Mouse (Mus musculus) liver, embryonic 13.5 days (tissue): Measurements from ENCODE around the gene Tjp2. TPM values are rescaled to one million over a fixed set of nuclear protein-coding genes. Genes with fewer than 3 reads are reported as not detected.

Experiments
- ATAC-seq: fragments of 200-750 bp; cut with Nextera tagmentation; 2 replicates; pipeline ENCODE4 v1.8.0; 2017; ENCODE audit warnings: low read depth, mild to moderate bottlenecking, moderate number of reproducible peaks, moderate library complexity
- DNase-seq: peaks from one replicate; pipeline ENCODE4 v3.0.0; 2022
- H3K27ac ChIP-seq: fragments of 300-500 bp; sonication (generic); 2 replicates; pipeline ENCODE4 v1.5.1; 2015; ENCODE audit warnings: moderate library complexity, mild to moderate bottlenecking, inconsistent platforms
- H3K27me3 ChIP-seq: fragments of 300-500 bp; sonication (generic); 2 replicates; pipeline ENCODE4 v1.6.1; 2015; ENCODE audit warnings: mild to moderate bottlenecking, inconsistent platforms
- H3K36me3 ChIP-seq: fragments of 300-500 bp; sonication (generic); 2 replicates; pipeline ENCODE4 v1.6.1; 2015; ENCODE audit warnings: mild to moderate bottlenecking, inconsistent platforms
- H3K4me1 ChIP-seq: fragments of 300-500 bp; sonication (generic); replicated peaks from 2 replicates; pipeline ENCODE4 v1.6.1; 2015; ENCODE audit warnings: inconsistent platforms
- H3K4me2 ChIP-seq: fragments of 300-500 bp; sonication (generic); 2 replicates; pipeline ENCODE4 v1.6.1; 2015; ENCODE audit warnings: inconsistent platforms, mild to moderate bottlenecking, moderate library complexity
- H3K4me3 ChIP-seq: fragments of 300-500 bp; sonication (generic); replicated peaks from 2 replicates; pipeline ENCODE4 v1.5.1; 2015; ENCODE audit warnings: mild to moderate bottlenecking, inconsistent platforms
- H3K9ac ChIP-seq: fragments of 300-500 bp; sonication (generic); 2 replicates; pipeline ENCODE4 v1.6.1; 2015; ENCODE audit warnings: mild to moderate bottlenecking, inconsistent platforms
- H3K9me3 ChIP-seq: fragments of 300-500 bp; sonication (generic); replicated peaks from 2 replicates; pipeline ENCODE4 v1.6.1; 2016; ENCODE audit warnings: inconsistent platforms
- WGBS: fragments of 180-500 bp; shearing (Covaris S2); methylation state at CpG from one replicate; pipeline ENCODE4 v1.1.7; 2015; ENCODE audit not compliant: insufficient replicate concordance; 5-methylcytosine and 5-hydroxymethylcytosine counted together
- polyA plus RNA-seq: library from polyadenylated mRNA; unstranded; fragments of >200 nt; fragmentation: Nextera tagmentation; extraction: Ambion mirVana; gene quantifications from 2 replicates; pipeline ENCODE4 v1.2.1, GENCODE M21; 2015

The Tjp2 gene
- polyA plus RNA-seq, 1 experiment from 2014 or later, result 4.7 TPM

DNA sequence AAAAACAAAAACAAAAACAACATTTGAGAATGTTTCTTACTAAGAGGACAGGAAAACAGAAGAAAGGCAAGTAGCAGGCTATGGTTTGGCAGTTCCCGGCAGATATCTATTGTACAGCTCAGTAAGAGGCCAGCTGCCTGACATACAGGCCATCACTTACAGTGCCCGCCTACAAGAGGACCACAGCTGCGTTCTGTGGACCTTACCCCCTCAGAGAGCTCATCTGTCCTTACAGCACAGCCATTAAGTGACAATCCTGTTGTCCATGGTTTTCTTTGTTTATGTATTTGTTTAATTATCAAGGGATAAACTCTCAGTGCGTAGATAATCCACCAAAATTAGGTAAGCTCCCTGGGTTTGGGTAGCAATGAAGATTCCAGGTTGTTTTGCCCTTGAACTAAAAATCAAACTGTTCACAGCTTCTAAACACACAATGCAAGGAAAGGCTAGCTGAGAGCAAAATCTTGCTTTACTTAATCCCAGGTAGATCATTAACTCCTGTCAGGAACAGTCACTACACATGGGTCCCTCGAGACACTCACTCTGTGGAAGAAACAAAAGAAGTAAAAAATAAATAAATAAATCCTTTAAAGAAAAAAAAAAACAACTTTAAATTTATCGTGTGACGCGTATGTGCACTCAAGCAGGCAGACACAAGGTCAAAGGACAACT is 69.3 kb downstream of the Tjp2 start:
- 64% methylated on average over 8 of the region's 8 CpGs for WGBS
- no peaks in the 10 kb centered on the region for H3K27me3 ChIP-seq
- no peaks in the 10 kb centered on the region for H3K9me3 ChIP-seq
- peak overlapping the region; percentile 53; the same call in 1 of the 2 replicates for H3K27ac ChIP-seq
- H3K4me3 ChIP-seq, result no peak overlapping the region
- no peak overlapping the region for H3K4me2 ChIP-seq
- H3K36me3 ChIP-seq, result no peaks in the 10 kb centered on the region
- no peak for DNase-seq
- peaks cover 8% of the 10 kb centered on the region; the same call in 1 of the 2 replicates for H3K4me1 ChIP-seq
- ATAC-seq, result peak; percentile 60; the same call in 1 of the 2 replicates
- no peak overlapping the region for H3K9ac ChIP-seq

GRCm38 (mm10) chr19:24153266-24154023 is 71.4 kb downstream of the Tjp2 start:
- H3K4me3 ChIP-seq, result no peak overlapping the region
- no peak for ATAC-seq
- H3K27me3 ChIP-seq, result no peaks in the 10 kb centered on the region
- H3K9ac ChIP-seq, result no peak overlapping the region
- peaks cover 8% of the 10 kb centered on the region; the same call in 1 of the 2 replicates for H3K4me1 ChIP-seq
- no peaks in the 10 kb centered on the region for H3K9me3 ChIP-seq
- WGBS, result 42% methylated on average over 9 of the region's 9 CpGs
- H3K27ac ChIP-seq, result no peak overlapping the region
- no peak for DNase-seq
- H3K4me2 ChIP-seq, result no peak overlapping the region
- no peaks in the 10 kb centered on the region for H3K36me3 ChIP-seq

- Histone ChIP-seq H3K4me3 (no peak overlapping the region), H3K9ac (no peak overlapping the region), H3K36me3 (no peaks in the 10 kb centered on the region), H3K4me1 (no peaks in the 10 kb centered on the region), H3K27ac (no peak overlapping the region), H3K9me3 (no peaks in the 10 kb centered on the region), H3K27me3 (no peaks in the 10 kb centered on the region), H3K4me2 (no peak overlapping the region)
- no peak for DNase-seq
- no peak for ATAC-seq
- 76% methylated on average over 7 of the region's 7 CpGs for WGBS
Measured at GRCm38 (mm10) chr19:24144009-24144408, 80.8 kb downstream of the Tjp2 start.

DNA sequence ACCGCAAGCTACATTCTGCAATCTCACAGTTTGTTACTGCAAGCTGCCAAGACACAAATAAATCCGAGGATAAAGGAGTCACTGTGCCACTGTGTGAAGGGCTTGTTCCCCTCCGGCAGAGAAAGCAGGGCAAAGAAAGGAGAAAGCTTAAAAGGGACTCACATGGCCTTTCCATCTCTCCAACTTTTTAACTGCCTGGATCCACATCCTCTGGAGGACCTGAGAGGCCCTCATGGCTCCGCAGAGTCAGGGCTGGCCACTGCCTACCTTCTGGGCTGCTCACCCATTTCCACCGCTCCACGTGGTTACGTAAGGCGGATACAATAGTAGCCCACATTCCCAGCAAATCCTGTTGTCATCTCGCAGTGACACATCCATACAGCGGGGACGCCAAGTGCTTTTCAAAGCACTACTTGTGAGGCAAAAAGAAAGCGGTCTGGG is 82.2 kb downstream of the Tjp2 start:
- Histone ChIP-seq H3K9ac (no peak overlapping the region), H3K27me3 (no peaks in the 10 kb centered on the region), H3K27ac (no peak overlapping the region), H3K9me3 (no peaks in the 10 kb centered on the region), H3K4me3 (no peak overlapping the region), H3K4me2 (no peak overlapping the region), H3K36me3 (no peaks in the 10 kb centered on the region), H3K4me1 (no peaks in the 10 kb centered on the region)
- WGBS, result 76% methylated on average over 12 of the region's 12 CpGs
- no peak for DNase-seq
- no peak for ATAC-seq

- Histone ChIP-seq H3K27me3 (no peaks in the 10 kb centered on the region), H3K4me2 (no peak overlapping the region), H3K4me1 (peaks cover 4% of the 10 kb centered on the region; the same call in 1 of the 2 replicates), H3K9me3 (no peaks in the 10 kb centered on the region), H3K9ac (no peak overlapping the region), H3K27ac (no peak overlapping the region), H3K4me3 (no peak overlapping the region), H3K36me3 (no peaks in the 10 kb centered on the region)
- ATAC-seq (no peak), DNase-seq (no peak)
- WGBS, result 63% methylated on average over 3 of the region's 3 CpGs
Measured at GRCm38 (mm10) chr19:24140298-24140697, 84.5 kb downstream of the Tjp2 start.

- no peak overlapping the region for H3K4me3 ChIP-seq
- 74% methylated on average over 4 of the region's 4 CpGs for WGBS
- no peak overlapping the region for H3K9ac ChIP-seq
- no peaks in the 10 kb centered on the region for H3K9me3 ChIP-seq
- peaks cover 12% of the 10 kb centered on the region; the same call in 1 of the 2 replicates for H3K4me1 ChIP-seq
- no peak for ATAC-seq
- H3K4me2 ChIP-seq, result no peak overlapping the region
- DNase-seq, result no peak
- no peaks in the 10 kb centered on the region for H3K36me3 ChIP-seq
- H3K27me3 ChIP-seq, result no peaks in the 10 kb centered on the region
- H3K27ac ChIP-seq, result no peak overlapping the region
Measured at GRCm38 (mm10) chr19:24137392-24137791, 87.4 kb downstream of the Tjp2 start.

- no peak overlapping the region for H3K27ac ChIP-seq
- ATAC-seq, result no peak
- peak overlapping the region; percentile 32 for H3K4me2 ChIP-seq
- H3K4me1 ChIP-seq, result peaks cover 12% of the 10 kb centered on the region; the same call in 1 of the 2 replicates
- 14% methylated on average over 10 of the region's 10 CpGs for WGBS
- no peak overlapping the region; the same call in 1 of the 2 replicates for H3K4me3 ChIP-seq
- DNase-seq, result no peak
- peaks cover 17% of the 10 kb centered on the region for H3K36me3 ChIP-seq
- H3K27me3 ChIP-seq, result no peaks in the 10 kb centered on the region
- no peaks in the 10 kb centered on the region for H3K9me3 ChIP-seq
- H3K9ac ChIP-seq, result no peak overlapping the region
Measured at GRCm38 (mm10) chr19:24134991-24135390, 89.8 kb downstream of the Tjp2 start.

GRCm38 (mm10) chr19:24134144-24134911 is 90.5 kb downstream of the Tjp2 start:
- Histone ChIP-seq H3K27me3 (no peaks in the 10 kb centered on the region), H3K4me1 (peaks cover 12% of the 10 kb centered on the region; the same call in 1 of the 2 replicates), H3K27ac (no peak overlapping the region), H3K9ac (no peak overlapping the region), H3K4me3 (no peak overlapping the region; the same call in 1 of the 2 replicates), H3K9me3 (no peaks in the 10 kb centered on the region), H3K36me3 (peaks cover 23% of the 10 kb centered on the region), H3K4me2 (peak overlapping the region; percentile 32)
- 48% methylated on average over 16 of the region's 16 CpGs for WGBS
- no peak for DNase-seq
- 0 out of 2 replicates have a peak, but pooled peaks have one; percentile 39 for ATAC-seq

GRCm38 (mm10) chr19:24123534-24124290 is 101.1 kb downstream of the Tjp2 start:
- WGBS, result 73% methylated on average over 8 of the region's 8 CpGs
- H3K9ac ChIP-seq, result no peak overlapping the region
- ATAC-seq (no peak), DNase-seq (no peak)
- H3K9me3 ChIP-seq, result no peaks in the 10 kb centered on the region
- H3K4me1 ChIP-seq, result no peaks in the 10 kb centered on the region
- H3K27me3 ChIP-seq, result no peaks in the 10 kb centered on the region
- no peak overlapping the region for H3K27ac ChIP-seq
- H3K4me2 ChIP-seq, result no peak overlapping the region
- 0 out of 2 replicates have a peak, but pooled peaks cover 5% of the 10 kb centered on the region for H3K36me3 ChIP-seq
- H3K4me3 ChIP-seq, result no peak overlapping the region

- 78% methylated on average over 6 of the region's 6 CpGs for WGBS
- Histone ChIP-seq H3K4me3 (no peak overlapping the region), H3K4me1 (no peaks in the 10 kb centered on the region), H3K9me3 (no peaks in the 10 kb centered on the region), H3K4me2 (no peak overlapping the region), H3K36me3 (no peaks in the 10 kb centered on the region), H3K27ac (no peak overlapping the region), H3K9ac (no peak overlapping the region), H3K27me3 (no peaks in the 10 kb centered on the region)
- no peak for ATAC-seq
- no peak for DNase-seq
Measured at GRCm38 (mm10) chr19:24123087-24123486, 101.7 kb downstream of the Tjp2 start.
